Mouse (Mus musculus): ENCODE data around the gene Ugt1a6b. TPM values are rescaled to one million over a fixed set of nuclear protein-coding genes. Genes with fewer than 3 reads are reported as not detected.
"Not testable (repeated sequence)": the region's sequence is repeated elsewhere in the genome, so short reads cannot be mapped to it uniquely, and the experiment has no call there.

Gene Ugt1a6b
- polyA plus RNA-seq, 1 experiment from 2014 or later: 10.9 TPM

- 25% methylated on average over 3 of the region's 3 CpGs for WGBS (ENCODE audit: insufficient replicate concordance)
- Histone ChIP-seq H3K9me3 (replicated peaks) (peaks cover 33% of the 10 kb centered on the region), H3K27me3 (no peaks in the 10 kb centered on the region), H3K4me1 (replicated peaks) (no peaks in the 10 kb centered on the region), H3K9ac (no peak overlapping the region), H3K4me2 (no peak overlapping the region), H3K27ac (replicated peaks) (no peak overlapping the region), H3K36me3 (replicated peaks) (no peaks in the 10 kb centered on the region), H3K4me3 (replicated peaks) (no peak overlapping the region)
- no peak for ATAC-seq (ENCODE audit: insufficient read depth)
Measured at GRCm38 (mm10) chr1:88217576-88217975, 114.5 kb downstream of the Ugt1a6b start.

DNA sequence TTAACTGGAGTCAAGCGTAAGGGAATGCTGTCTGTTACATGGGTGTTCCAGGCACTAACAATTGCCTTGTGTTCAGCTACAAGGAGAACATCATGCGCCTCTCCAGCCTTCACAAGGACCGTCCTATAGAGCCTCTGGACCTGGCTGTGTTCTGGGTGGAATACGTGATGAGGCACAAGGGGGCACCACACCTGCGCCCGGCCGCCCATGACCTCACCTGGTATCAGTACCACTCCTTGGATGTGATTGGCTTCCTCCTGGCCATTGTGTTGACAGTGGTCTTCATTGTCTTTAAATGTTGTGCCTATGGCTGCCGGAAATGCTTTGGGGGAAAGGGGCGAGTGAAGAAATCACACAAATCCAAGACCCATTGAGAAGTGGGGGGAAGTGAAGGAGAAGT, 115.0 kb downstream of the Ugt1a6b start:
- no peaks in the 10 kb centered on the region for H3K4me1 ChIP-seq (replicated peaks)
- H3K27ac ChIP-seq (replicated peaks): no peak overlapping the region
- peaks cover 33% of the 10 kb centered on the region for H3K9me3 ChIP-seq (replicated peaks)
- WGBS (ENCODE audit: insufficient replicate concordance): 59% methylated on average over 9 of the region's 9 CpGs
- no peak overlapping the region for H3K4me3 ChIP-seq (replicated peaks)
- H3K27me3 ChIP-seq: no peaks in the 10 kb centered on the region
- H3K9ac ChIP-seq: no peak overlapping the region
- no peaks in the 10 kb centered on the region for H3K36me3 ChIP-seq (replicated peaks)
- no peak for ATAC-seq (ENCODE audit: insufficient read depth)
- no peak overlapping the region for H3K4me2 ChIP-seq

- Histone ChIP-seq H3K9me3 (replicated peaks) (peaks cover 29% of the 10 kb centered on the region), H3K27me3 (no peaks in the 10 kb centered on the region), H3K36me3 (replicated peaks) (no peaks in the 10 kb centered on the region), H3K4me3 (replicated peaks) (no peak overlapping the region), H3K9ac (no peak overlapping the region), H3K27ac (replicated peaks) (no peak overlapping the region), H3K4me1 (replicated peaks) (no peaks in the 10 kb centered on the region), H3K4me2 (no peak overlapping the region)
- 40% methylated on average over 4 of the region's 4 CpGs for WGBS (ENCODE audit: insufficient replicate concordance)
- ATAC-seq (ENCODE audit: insufficient read depth): no peak
Measured at GRCm38 (mm10) chr1:88218591-88218990, 115.5 kb downstream of the Ugt1a6b start.

GRCm38 (mm10) chr1:88219054-88219453, 116.0 kb downstream of the Ugt1a6b start:
- H3K4me1 ChIP-seq (replicated peaks): no peaks in the 10 kb centered on the region
- no peaks in the 10 kb centered on the region for H3K36me3 ChIP-seq (replicated peaks)
- 13% methylated on average over 1 of the region's 1 CpGs for WGBS (ENCODE audit: insufficient replicate concordance)
- peaks cover 25% of the 10 kb centered on the region for H3K9me3 ChIP-seq (replicated peaks)
- no peak overlapping the region for H3K4me3 ChIP-seq (replicated peaks)
- no peak overlapping the region for H3K27ac ChIP-seq (replicated peaks)
- H3K4me2 ChIP-seq: no peak overlapping the region
- no peak for ATAC-seq (ENCODE audit: insufficient read depth)
- no peak overlapping the region for H3K9ac ChIP-seq
- no peaks in the 10 kb centered on the region for H3K27me3 ChIP-seq

DNA sequence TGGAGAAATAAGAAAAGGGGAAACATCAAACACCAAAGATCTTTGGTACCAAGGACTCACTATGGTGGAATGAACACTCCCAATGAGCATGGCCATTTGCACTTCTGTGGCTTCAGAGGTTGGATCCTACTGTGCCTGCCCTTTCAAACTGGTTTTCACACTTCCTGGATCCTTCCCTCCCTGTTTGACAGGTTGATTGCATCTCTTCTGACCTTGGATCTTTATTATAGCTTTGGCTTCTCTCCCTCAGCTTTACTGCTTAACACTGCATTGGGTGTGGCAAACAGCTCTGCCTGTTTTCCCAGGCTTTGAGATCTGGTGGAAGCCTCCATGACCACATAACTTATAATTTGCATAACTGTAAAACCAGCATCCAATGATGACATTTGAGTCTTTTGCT, 117.3 kb downstream of the Ugt1a6b start:
- no peak overlapping the region for H3K27ac ChIP-seq (replicated peaks)
- no peaks in the 10 kb centered on the region for H3K36me3 ChIP-seq (replicated peaks)
- no peak overlapping the region for H3K4me3 ChIP-seq (replicated peaks)
- peaks cover 16% of the 10 kb centered on the region for H3K9me3 ChIP-seq (replicated peaks)
- H3K9ac ChIP-seq: no peak overlapping the region
- ATAC-seq (ENCODE audit: insufficient read depth): no peak
- no peaks in the 10 kb centered on the region for H3K4me1 ChIP-seq (replicated peaks)
- no peaks in the 10 kb centered on the region for H3K27me3 ChIP-seq
- no peak overlapping the region for H3K4me2 ChIP-seq

GRCm38 (mm10) chr1:88222216-88222615, 119.2 kb downstream of the Ugt1a6b start:
- Histone ChIP-seq H3K4me2 (no peak overlapping the region), H3K9me3 (replicated peaks) (peaks cover 20% of the 10 kb centered on the region), H3K9ac (no peak overlapping the region), H3K4me1 (replicated peaks) (no peaks in the 10 kb centered on the region), H3K36me3 (replicated peaks) (no peaks in the 10 kb centered on the region), H3K4me3 (replicated peaks) (no peak overlapping the region), H3K27me3 (no peaks in the 10 kb centered on the region), H3K27ac (replicated peaks) (no peak overlapping the region)
- ATAC-seq (ENCODE audit: insufficient read depth): no peak
- 30% methylated on average over 2 of the region's 2 CpGs for WGBS (ENCODE audit: insufficient replicate concordance)

GRCm38 (mm10) chr1:88223011-88223515, 120.0 kb downstream of the Ugt1a6b start:
- peaks cover 20% of the 10 kb centered on the region; the same call in 1 of the 2 replicates for H3K9me3 ChIP-seq (replicated peaks)
- not testable (repeated sequence) for ATAC-seq (ENCODE audit: insufficient read depth); H3K27ac ChIP-seq (replicated peaks); H3K4me3 ChIP-seq (replicated peaks); H3K4me1 ChIP-seq (replicated peaks); H3K36me3 ChIP-seq (replicated peaks); H3K27me3 ChIP-seq; H3K4me2 ChIP-seq; H3K9ac ChIP-seq

- no peaks in the 10 kb centered on the region for H3K36me3 ChIP-seq (replicated peaks)
- peaks cover 20% of the 10 kb centered on the region; the same call in 1 of the 2 replicates for H3K9me3 ChIP-seq (replicated peaks)
- no peaks in the 10 kb centered on the region for H3K4me1 ChIP-seq (replicated peaks)
- no peak for ATAC-seq (ENCODE audit: insufficient read depth)
- H3K4me2 ChIP-seq: no peak overlapping the region
- H3K27me3 ChIP-seq: no peaks in the 10 kb centered on the region
- no peak overlapping the region for H3K4me3 ChIP-seq (replicated peaks)
- 30% methylated on average over 1 of the region's 1 CpGs for WGBS (ENCODE audit: insufficient replicate concordance)
- H3K27ac ChIP-seq (replicated peaks): no peak overlapping the region
- H3K9ac ChIP-seq: no peak overlapping the region
Measured at GRCm38 (mm10) chr1:88223591-88223990, 120.5 kb downstream of the Ugt1a6b start.

DNA sequence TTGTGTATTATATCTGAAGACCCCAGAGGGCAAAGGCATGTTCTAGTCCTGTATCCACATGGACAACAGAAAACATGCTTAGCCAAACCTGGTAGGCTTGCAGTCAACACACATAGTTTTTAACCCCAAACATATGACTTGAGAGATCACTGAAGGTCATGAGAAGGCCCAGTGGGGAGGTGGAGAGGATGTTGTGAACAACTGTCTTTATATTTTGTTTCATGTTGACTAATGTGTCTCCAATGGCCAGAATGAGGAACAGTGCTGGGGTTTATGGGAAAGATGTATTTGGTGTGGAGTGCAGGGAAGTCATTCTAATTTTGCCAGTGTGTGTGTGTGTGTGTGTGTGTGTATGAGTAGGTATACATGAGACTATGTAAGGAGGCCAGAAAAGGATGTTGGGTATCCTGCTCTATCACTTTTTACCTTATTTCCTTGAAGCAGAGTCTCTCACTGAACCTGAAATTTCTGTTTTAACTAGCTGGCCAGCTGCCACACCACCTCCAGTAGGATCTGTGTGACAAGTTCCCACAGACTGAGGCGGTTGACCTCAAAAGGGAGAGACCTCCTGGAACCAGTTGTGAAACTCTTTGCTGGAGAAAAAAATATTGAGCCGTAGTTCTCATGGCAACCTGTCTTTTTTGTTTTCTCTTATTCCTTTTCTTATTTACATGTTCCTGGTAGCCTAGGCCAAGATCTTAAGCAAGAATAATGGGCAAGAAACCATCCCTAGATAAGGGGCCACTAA, 121.2 kb downstream of the Ugt1a6b start:
- Histone ChIP-seq H3K9ac (no peak overlapping the region), H3K4me1 (replicated peaks) (no peaks in the 10 kb centered on the region), H3K27ac (replicated peaks) (no peak overlapping the region), H3K4me2 (no peak overlapping the region), H3K36me3 (replicated peaks) (no peaks in the 10 kb centered on the region), H3K27me3 (no peaks in the 10 kb centered on the region), H3K9me3 (replicated peaks) (peaks cover 20% of the 10 kb centered on the region; the same call in 1 of the 2 replicates), H3K4me3 (replicated peaks) (no peak overlapping the region)
- ATAC-seq (ENCODE audit: insufficient read depth): no peak
- 42% methylated on average over 2 of the region's 2 CpGs for WGBS (ENCODE audit: insufficient replicate concordance)

DNA sequence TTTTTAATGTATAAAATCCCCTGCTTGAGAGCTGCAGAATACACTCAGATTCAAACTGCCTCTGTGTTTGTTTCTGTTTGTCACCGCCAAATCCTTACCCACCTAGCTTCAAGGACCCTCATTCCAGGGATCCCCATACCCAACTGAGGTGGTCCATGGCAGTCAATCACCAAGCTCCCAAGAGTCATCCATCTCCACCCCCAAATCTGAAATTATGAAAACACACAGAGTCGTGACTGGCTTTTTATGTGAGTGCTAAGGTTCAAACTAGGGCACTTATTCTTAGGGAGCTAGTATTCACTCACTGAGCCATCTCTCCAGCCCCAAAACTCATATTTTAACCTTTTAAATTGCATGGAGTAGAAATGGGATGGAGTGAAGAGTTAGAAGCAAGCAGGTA, 122.2 kb downstream of the Ugt1a6b start:
- not testable (repeated sequence) for H3K27me3 ChIP-seq; H3K36me3 ChIP-seq (replicated peaks); H3K4me1 ChIP-seq (replicated peaks); H3K27ac ChIP-seq (replicated peaks); H3K9ac ChIP-seq; H3K4me3 ChIP-seq (replicated peaks); H3K4me2 ChIP-seq; ATAC-seq (ENCODE audit: insufficient read depth)
- WGBS (ENCODE audit: insufficient replicate concordance): 26% methylated on average over 2 of the region's 2 CpGs
- H3K9me3 ChIP-seq (replicated peaks): peaks cover 30% of the 10 kb centered on the region; the same call in 1 of the 2 replicates

DNA sequence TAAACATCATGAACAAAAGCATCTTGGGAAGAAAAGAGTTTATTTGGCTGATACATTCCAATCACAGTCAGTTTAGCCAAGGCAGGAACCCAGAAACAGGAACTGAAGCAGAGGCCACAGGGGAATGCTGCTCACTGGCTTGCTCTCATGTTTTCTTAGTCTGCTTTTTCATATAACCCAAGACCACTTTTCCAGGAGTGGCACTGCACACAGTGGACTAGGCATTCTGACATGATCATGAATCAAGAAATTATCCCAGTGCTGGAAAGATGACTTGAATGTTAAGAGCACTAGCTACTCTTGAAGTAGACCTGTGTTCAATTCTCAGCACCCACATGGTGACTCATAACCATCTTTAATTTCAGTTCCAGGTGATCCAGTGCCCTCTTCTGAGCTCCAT, 122.7 kb downstream of the Ugt1a6b start:
- H3K9me3 ChIP-seq (replicated peaks): peaks cover 31% of the 10 kb centered on the region; the same call in 1 of the 2 replicates
- no peak overlapping the region for H3K4me3 ChIP-seq (replicated peaks)
- no peak overlapping the region for H3K9ac ChIP-seq
- H3K27ac ChIP-seq (replicated peaks): no peak overlapping the region
- H3K27me3 ChIP-seq: no peaks in the 10 kb centered on the region
- no peak overlapping the region for H3K4me2 ChIP-seq
- no peak for ATAC-seq (ENCODE audit: insufficient read depth)
- no peaks in the 10 kb centered on the region for H3K36me3 ChIP-seq (replicated peaks)
- no peaks in the 10 kb centered on the region for H3K4me1 ChIP-seq (replicated peaks)
